Mouse (Mus musculus) liver, embryonic 14.5 days (tissue): ENCODE results near the gene Trip4.

Experiments used
- CTCF ChIP-seq: IDR thresholded peaks from 2 replicates; pipeline ENCODE4 v1.5.1; 2016; ENCODE audit warnings: antibody characterized with exemption, low read depth, control low read depth
- EP300 ChIP-seq: IDR thresholded peaks from 2 replicates; pipeline ENCODE4 v1.6.1; 2016; ENCODE audit warnings: antibody characterized with exemption, low read depth

DNA sequence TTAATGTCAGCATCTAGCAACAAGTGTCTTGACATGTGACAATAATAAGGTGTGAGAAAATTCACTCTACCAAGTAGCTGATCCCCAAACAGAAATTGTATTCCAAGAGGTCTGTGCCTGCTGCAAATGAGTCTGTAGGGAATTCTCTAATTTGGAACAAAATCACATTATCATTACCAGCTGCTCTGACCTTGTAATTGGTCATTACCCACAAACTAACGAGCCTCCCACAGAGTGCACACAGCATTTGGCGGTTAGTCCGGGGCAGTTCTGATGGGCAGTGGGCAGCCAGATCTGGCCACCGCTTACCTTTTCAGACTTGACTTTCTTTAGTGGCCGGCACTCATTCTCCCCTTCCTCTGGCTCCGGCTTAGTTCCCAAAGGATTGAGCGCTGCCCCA, 114.3 kb downstream of the Trip4 start:
- TF ChIP-seq CTCF, result no peak
- no peak for TF ChIP-seq EP300
